Mouse (Mus musculus) CH12.LX (cell line): Measurements from ENCODE around the gene Mmel1. TPM values are rescaled to one million over a fixed set of nuclear protein-coding genes. Genes with fewer than 3 reads are reported as not detected.

ENCODE experiments used
- DNase-seq: peaks from one replicate; pipeline ENCODE4 v3.0.0-alpha.2; 2013; ENCODE audit errors: extremely low read depth
- H3K27ac ChIP-seq: 2 replicates; pipeline ENCODE4 v1.5.1; 2012; ENCODE audit warnings: low read depth, mild to moderate bottlenecking, control low read depth, moderate library complexity; ENCODE audit not compliant: insufficient read depth
- H3K27me3 ChIP-seq: replicated peaks from 2 replicates; pipeline ENCODE3; 2012; ENCODE audit warnings: inconsistent platforms
- H3K36me3 ChIP-seq, 2 experiments: replicated peaks in 1 of 2; 2 replicates each; pipeline versions ENCODE3 to v1.6.1; 2012; ENCODE audit warnings: inconsistent platforms in 1 of 2, low read length in 1 of 2, mild to moderate bottlenecking in 1 of 2, mixed read lengths in 1 of 2, moderate library complexity in 1 of 2; ENCODE audit not compliant: control insufficient read depth in 1 of 2, insufficient read depth in 1 of 2
- H3K4me1 ChIP-seq, 2 experiments: 2 replicates each; pipeline ENCODE4 v1.6.1; 2012; ENCODE audit warnings: inconsistent platforms in 1 of 2, moderate library complexity in 1 of 2; ENCODE audit not compliant: insufficient read depth in 2 of 2, control insufficient read depth in 1 of 2
- H3K4me2 ChIP-seq: 2 replicates; pipeline ENCODE4 v1.6.1; 2012; ENCODE audit warnings: low read depth, mild to moderate bottlenecking, control low read depth; ENCODE audit not compliant: poor library complexity, insufficient read depth, severe bottlenecking
- H3K4me3 ChIP-seq, 3 experiments: fragments of 150-350 bp in 1 of 3; sonication (generic) in 1 of 3; replicated peaks in 1 of 3; 2 replicates each; pipeline versions ENCODE3 to v1.5.1; 2011 to 2012; ENCODE audit warnings: low read depth in 2 of 3, low read length in 2 of 3, mild to moderate bottlenecking in 2 of 3, moderate library complexity in 2 of 3, control low read depth in 1 of 3, improper control_type of control experiment in 1 of 3, inconsistent platforms in 1 of 3, mixed read lengths in 1 of 3; ENCODE audit not compliant: poor library complexity in 1 of 3
- H3K79me2 ChIP-seq: replicated peaks from 2 replicates; pipeline ENCODE4 v1.6.1; 2012; ENCODE audit warnings: mild to moderate bottlenecking, moderate library complexity; ENCODE audit not compliant: control insufficient read depth, poor library complexity, insufficient read depth, severe bottlenecking; ENCODE audit errors: extremely low read depth
- H3K9ac ChIP-seq: 2 replicates; pipeline ENCODE4 v1.6.1; 2012; ENCODE audit warnings: low read depth, mild to moderate bottlenecking, control low read depth, moderate library complexity; ENCODE audit not compliant: insufficient read depth
- H3K9me3 ChIP-seq: replicated peaks from 2 replicates; pipeline ENCODE3; 2012; ENCODE audit warnings: low read length, inconsistent platforms, mixed read lengths
- CTCF ChIP-seq, 2 experiments: IDR thresholded peaks in 1 of 2; conservative IDR thresholded peaks in 1 of 2; 2 replicates each; pipeline ENCODE4 v1.5.1; 2011 to 2012; ENCODE audit warnings: low read depth in 2 of 2, low read length in 2 of 2, improper control_type of control experiment in 1 of 2, inconsistent platforms in 1 of 2, mild to moderate bottlenecking in 1 of 2, moderate library complexity in 1 of 2
- ETS1 ChIP-seq: conservative IDR thresholded peaks from 2 replicates; pipeline ENCODE4 v1.6.1; 2012; ENCODE audit warnings: low read depth, mild to moderate bottlenecking, inconsistent platforms, low read length, improper control_type of control experiment, moderate library complexity
- HCFC1 ChIP-seq: IDR thresholded peaks from 2 replicates; pipeline ENCODE4 v1.6.1; 2012; ENCODE audit warnings: low read depth, mild to moderate bottlenecking, inconsistent platforms, low read length, improper control_type of control experiment
- JUN ChIP-seq: IDR thresholded peaks from 2 replicates; pipeline ENCODE4 v1.6.1; 2011; ENCODE audit warnings: low read depth, mild to moderate bottlenecking, low read length, improper control_type of control experiment, moderate library complexity; ENCODE audit not compliant: insufficient read depth
- MAX ChIP-seq: IDR thresholded peaks from 2 replicates; pipeline ENCODE4 v1.6.1; 2011; ENCODE audit warnings: low read length, improper control_type of control experiment
- MEF2A ChIP-seq: IDR thresholded peaks from 2 replicates; pipeline ENCODE4 v1.6.1; 2014; ENCODE audit warnings: low read depth, mild to moderate bottlenecking, inconsistent platforms, low read length, improper control_type of control experiment, borderline replicate concordance
- MYC ChIP-seq: IDR thresholded peaks from 2 replicates; pipeline ENCODE4 v1.6.1; 2011; ENCODE audit warnings: low read depth, mild to moderate bottlenecking, improper control_type of control experiment, low read length
- NELFE ChIP-seq: IDR thresholded peaks from 2 replicates; pipeline ENCODE4 v1.6.1; 2011; ENCODE audit warnings: low read depth, low read length, improper control_type of control experiment
- POLR2A ChIP-seq: IDR thresholded peaks from 2 replicates; pipeline ENCODE4 v1.6.1; 2011; ENCODE audit warnings: low read depth, mild to moderate bottlenecking, improper control_type of control experiment, low read length
- SIN3A ChIP-seq: IDR thresholded peaks from 2 replicates; pipeline ENCODE4 v1.6.1; 2012; ENCODE audit warnings: low read length, improper control_type of control experiment, inconsistent platforms
- SMC3 ChIP-seq: IDR thresholded peaks from 2 replicates; pipeline ENCODE4 v1.6.1; 2011; ENCODE audit warnings: low read depth, low read length, improper control_type of control experiment
- TCF12 ChIP-seq: IDR thresholded peaks from 2 replicates; pipeline ENCODE4 v1.6.1; 2014; ENCODE audit warnings: low read depth, mild to moderate bottlenecking, inconsistent platforms, low read length, improper control_type of control experiment
- USF2 ChIP-seq: conservative IDR thresholded peaks from 2 replicates; pipeline ENCODE4 v1.6.1; 2011; ENCODE audit warnings: low read depth, low read length, improper control_type of control experiment
- ZC3H11A ChIP-seq: IDR thresholded peaks from 2 replicates; pipeline ENCODE4 v1.6.1; 2012; ENCODE audit warnings: low read depth, mild to moderate bottlenecking, inconsistent platforms, low read length, improper control_type of control experiment
- ZNF384 ChIP-seq: IDR thresholded peaks from 2 replicates; pipeline ENCODE4 v1.6.1; 2012; ENCODE audit warnings: low read depth, low read length, improper control_type of control experiment, inconsistent platforms
- dilution Hi-C: fragments of 300-500 bp; cut with MboI; formaldehyde crosslinking; loops from 2 replicates; pipeline ENCODE4 v1.14.3; 2020; ENCODE audit warnings: low sequenced_read_pairs; ENCODE audit not compliant: extremely low pct_unique_long_range_greater_than_20kb, extremely low pct_ligation_motif_present
- in situ Hi-C: fragments of 300-500 bp; cut with MboI; formaldehyde crosslinking; loops from 3 replicates; pipeline ENCODE4 v1.14.3; 2019; ENCODE audit warnings: low sequenced_read_pairs, low pct_ligation_motif_present, low pct_unique_long_range_greater_than_20kb, mixed read lengths
- polyA plus RNA-seq: library from polyadenylated mRNA; unstranded; fragments of >175 nt; gene quantifications from 2 replicates; pipeline ENCODE4 v1.2.1, GENCODE M21; 2012; ENCODE audit warnings: low read depth; ENCODE audit not compliant: insufficient read length
- total RNA-seq, 2 experiments: library from RNA; depleted of rRNA; stranded (reverse); fragments of 300-350 nt in 1 of 2; fragments of >200 nt in 1 of 2; gene quantifications; 2 replicates each; pipeline ENCODE4 v1.2.3; 2012 to 2014

Mmel1 gene
- total and polyA plus RNA-seq, 3 experiments, result 0.70 to 3.9 (median 2.0) TPM

DNA sequence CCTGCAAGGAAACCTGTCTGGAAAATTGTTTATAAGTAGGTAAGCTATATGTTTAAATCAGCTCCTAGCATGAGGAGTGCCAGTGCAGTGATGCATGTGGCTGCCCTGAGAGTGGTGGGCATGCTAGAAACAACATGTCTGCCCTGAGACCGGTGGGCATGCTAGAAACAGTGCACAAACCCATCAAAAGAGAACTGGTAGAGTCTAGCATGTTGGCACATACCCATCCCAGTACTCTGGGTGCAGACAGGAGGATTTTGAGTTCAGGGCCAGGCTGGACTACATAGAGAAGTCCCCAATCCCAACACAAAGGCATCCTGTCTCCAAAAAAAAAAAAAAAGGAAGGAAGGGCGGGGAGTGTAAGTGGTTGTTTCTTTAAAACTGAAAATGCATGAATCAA is 65.4 kb downstream of the Mmel1 start:
- no peak overlapping the region for H3K27ac ChIP-seq
- in situ Hi-C loops, result loop anchor here (25.0 kb wide), 1 partner anchor 797 kb away; the partner anchor contains the start of genes Trp73 and Wrap73
- peaks cover 29 to 57% of the 10 kb centered on the region in 2 experiments for H3K4me1 ChIP-seq
- no peak for TF ChIP-seq SMC3
- TF ChIP-seq MAX, result no peak
- TF ChIP-seq SIN3A, result no peak
- no peak for TF ChIP-seq POLR2A
- TF ChIP-seq HCFC1, result no peak
- TF ChIP-seq CTCF (conservative IDR thresholded peaks at IDR 0.05 in 1 of 2, IDR thresholded peaks at IDR 0.05 in 1 of 2; ENCODE audit: low read depth in 2 of 2, low read length in 2 of 2), result no peak
- TF ChIP-seq USF2, result no peak
- no peak for TF ChIP-seq NELFE
- TF ChIP-seq MYC, result no peak
- no peak for TF ChIP-seq MEF2A
- no peak for TF ChIP-seq ZC3H11A
- no peak for TF ChIP-seq ETS1
- TF ChIP-seq JUN, result no peak
- TF ChIP-seq ZNF384, result no peak
- no peak overlapping the region for H3K9ac ChIP-seq
- no peak overlapping the region for H3K4me3 ChIP-seq
- dilution Hi-C loops, result no loop called here
- no peaks in the 10 kb centered on the region for H3K27me3 ChIP-seq
- H3K9me3 ChIP-seq, result no peaks in the 10 kb centered on the region
- no peak overlapping the region for H3K4me2 ChIP-seq
- DNase-seq, result no peak
- H3K36me3 ChIP-seq, result no peaks in the 10 kb centered on the region
- H3K79me2 ChIP-seq, result no peaks in the 10 kb centered on the region

DNA sequence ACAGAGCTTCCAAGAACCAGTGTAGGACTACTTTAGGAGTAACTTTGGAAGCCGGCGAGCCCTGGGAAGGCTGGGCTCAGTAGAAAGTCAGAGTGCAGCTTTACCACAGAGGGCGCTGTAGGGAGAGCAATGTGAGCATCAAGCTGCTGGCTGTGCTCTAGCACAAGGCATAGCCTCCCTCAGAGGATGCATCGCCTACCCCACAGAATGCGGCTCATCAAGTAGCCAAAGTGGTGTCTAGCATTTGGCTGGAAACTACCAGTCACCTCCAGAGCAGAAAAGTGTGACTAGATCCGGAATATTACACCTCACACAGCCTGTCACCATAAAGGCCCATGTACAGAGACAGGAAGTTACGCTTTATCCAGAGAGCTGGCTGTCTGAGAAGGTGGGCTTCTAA is 66.4 kb downstream of the Mmel1 start:
- H3K27ac ChIP-seq, result no peak overlapping the region
- H3K9me3 ChIP-seq, result no peaks in the 10 kb centered on the region
- no peaks in the 10 kb centered on the region for H3K36me3 ChIP-seq
- peaks cover 28 to 60% of the 10 kb centered on the region in 2 experiments for H3K4me1 ChIP-seq
- H3K79me2 ChIP-seq, result no peaks in the 10 kb centered on the region
- H3K4me2 ChIP-seq, result no peak overlapping the region
- TF ChIP-seq TCF12 (no peak), CTCF (conservative IDR thresholded peaks at IDR 0.05 in 1 of 2, IDR thresholded peaks at IDR 0.05 in 1 of 2; ENCODE audit: low read depth in 2 of 2, low read length in 2 of 2) (peak in 1 of 2 experiments; percentile 52; a peak in 2 of 4 replicates)
- dilution Hi-C loops, result no loop called here
- no peak overlapping the region for H3K4me3 ChIP-seq
- in situ Hi-C loops, result loop anchor here (25.0 kb wide), 1 partner anchor 798 kb away; the partner anchor contains the start of genes Trp73 and Wrap73
- no peak for DNase-seq
- H3K27me3 ChIP-seq, result no peaks in the 10 kb centered on the region
- H3K9ac ChIP-seq, result no peak overlapping the region
